Mouse (Mus musculus) C2C12 (cell line): ENCODE results near the gene Il18bp. TPM values are rescaled to one million over a fixed set of nuclear protein-coding genes. Genes with fewer than 3 reads are reported as not detected.
"Not testable (repeated sequence)": the region's sequence is repeated elsewhere in the genome, so short reads cannot be mapped to it uniquely, and the experiment has no call there.

ENCODE experiments used
- H3K27me3 ChIP-seq: one replicate; pipeline ENCODE4 v1.6.1; 2011; ENCODE audit not compliant: control insufficient read depth, insufficient read depth, insufficient read length
- H3K36me3 ChIP-seq: one replicate; pipeline ENCODE4 v1.6.1; 2011; ENCODE audit not compliant: control insufficient read depth, insufficient read depth
- H3K4me3 ChIP-seq: one replicate; pipeline ENCODE4 v1.5.1; 2011; ENCODE audit warnings: mild to moderate bottlenecking, control low read depth; ENCODE audit not compliant: poor library complexity, insufficient read depth, severe bottlenecking
- H3K79me2 ChIP-seq: one replicate; pipeline ENCODE4 v1.6.1; 2011; ENCODE audit not compliant: control insufficient read depth, insufficient read depth
- H3K79me3 ChIP-seq: one replicate; pipeline ENCODE4 v1.6.1; 2011; ENCODE audit warnings: low read depth, control low read depth
- H3ac ChIP-seq: one replicate; pipeline ENCODE3; 2011; ENCODE audit warnings: low read depth; ENCODE audit not compliant: control insufficient read depth, insufficient read length
- CEBPB ChIP-seq: IDR thresholded peaks from one replicate; pipeline ENCODE4 v1.6.1; 2011; ENCODE audit warnings: low read depth, mild to moderate bottlenecking, control low read depth, moderate library complexity
- CTCF ChIP-seq: IDR thresholded peaks from one replicate; pipeline ENCODE4 v1.5.1; 2011; ENCODE audit not compliant: control insufficient read depth, insufficient read depth, insufficient read length
- FOSL1 ChIP-seq: IDR thresholded peaks from one replicate; pipeline ENCODE4 v1.8.0; 2011; ENCODE audit warnings: mild to moderate bottlenecking, low read length; ENCODE audit not compliant: poor library complexity, insufficient read depth, severe bottlenecking
- MAX ChIP-seq: IDR thresholded peaks from one replicate; pipeline ENCODE4 v1.6.1; 2011; ENCODE audit warnings: mild to moderate bottlenecking, control low read depth
- MYOD1 ChIP-seq: IDR thresholded peaks from one replicate; pipeline ENCODE4 v1.6.1; 2011; ENCODE audit warnings: low read depth; ENCODE audit not compliant: control insufficient read depth, insufficient read length
- MYOG ChIP-seq: IDR thresholded peaks from one replicate; pipeline ENCODE4 v1.6.1; 2011; ENCODE audit not compliant: control insufficient read depth, insufficient read length; ENCODE audit errors: extremely low read depth
- USF1 ChIP-seq: IDR thresholded peaks from one replicate; pipeline ENCODE4 v1.6.1; 2011; ENCODE audit warnings: low read depth, mild to moderate bottlenecking, control low read depth, moderate library complexity
- polyA plus RNA-seq: library from polyadenylated mRNA; unstranded; fragments of >200 nt; fragmentation: generic; extraction: Trizol; gene quantifications from one replicate; pipeline ENCODE4 v1.2.1, GENCODE M21; 2012; ENCODE audit warnings: missing spikeins

The Il18bp gene
- polyA plus RNA-seq, 1 experiment, result 0.95 TPM

GRCm38 (mm10) chr7:102025187-102026119 is 7.0 kb upstream of the Il18bp start:
- Histone ChIP-seq H3K4me3 (no peak overlapping the region), H3ac (no peak overlapping the region), H3K79me2 (no peaks in the 10 kb centered on the region), H3K36me3 (peaks cover 11% of the 10 kb centered on the region), H3K79me3 (no peaks in the 10 kb centered on the region), H3K27me3 (no peaks in the 10 kb centered on the region)
- TF ChIP-seq CEBPB (no peak), MYOG (no peak), FOSL1 (no peak), USF1 (no peak), MYOD1 (no peak), CTCF (no peak), MAX (no peak)

- H3K36me3 ChIP-seq, result peaks cover 21% of the 10 kb centered on the region
- H3K79me2 ChIP-seq, result peaks cover 10% of the 10 kb centered on the region
- TF ChIP-seq USF1 (no peak), FOSL1 (no peak), CEBPB (no peak), CTCF (no peak), MYOG (no peak), MYOD1 (no peak), MAX (no peak)
- H3K4me3 ChIP-seq, result no peak overlapping the region
- no peaks in the 10 kb centered on the region for H3K27me3 ChIP-seq
- H3K79me3 ChIP-seq, result no peaks in the 10 kb centered on the region
- no peak overlapping the region for H3ac ChIP-seq
These were observed 5.3 kb upstream of the Il18bp start for GRCm38 (mm10) chr7:102023821-102024220.

GRCm38 (mm10) chr7:102020934-102021333 is 2.4 kb upstream of the Il18bp start:
- H3K4me3 ChIP-seq, H3K27me3 ChIP-seq, H3ac ChIP-seq, H3K79me3 ChIP-seq: not testable (repeated sequence)
- peaks cover 30% of the 10 kb centered on the region for H3K36me3 ChIP-seq
- H3K79me2 ChIP-seq, result peaks cover 10% of the 10 kb centered on the region

GRCm38 (mm10) chr7:102019362-102019761 is 872 bp upstream of the Il18bp start:
- Histone ChIP-seq H3K79me3 (no peaks in the 10 kb centered on the region), H3K27me3 (no peaks in the 10 kb centered on the region), H3K79me2 (peaks cover 10% of the 10 kb centered on the region), H3K36me3 (peaks cover 24% of the 10 kb centered on the region), H3K4me3 (no peak overlapping the region), H3ac (no peak overlapping the region)
- TF ChIP-seq FOSL1, result no peak
- TF ChIP-seq CTCF, result no peak
- no peak for TF ChIP-seq MYOG
- TF ChIP-seq USF1, result no peak
- no peak for TF ChIP-seq MYOD1
- TF ChIP-seq MAX, result no peak
- TF ChIP-seq CEBPB, result no peak

GRCm38 (mm10) chr7:102018034-102018433 is 456 bp downstream of the Il18bp start:
- Histone ChIP-seq H3K27me3 (no peaks in the 10 kb centered on the region), H3K79me3 (no peaks in the 10 kb centered on the region), H3K4me3 (no peak overlapping the region), H3K36me3 (peaks cover 36% of the 10 kb centered on the region), H3ac (no peak overlapping the region), H3K79me2 (peaks cover 10% of the 10 kb centered on the region)
- TF ChIP-seq MYOG (no peak), MAX (no peak), CEBPB (no peak), USF1 (no peak), FOSL1 (no peak), CTCF (no peak)

GRCm38 (mm10) chr7:102017452-102017851 is 1.0 kb downstream of the Il18bp start:
- no peak for TF ChIP-seq MYOG
- TF ChIP-seq MAX, result no peak
- no peak for TF ChIP-seq CTCF
- TF ChIP-seq USF1, result no peak
- no peak for TF ChIP-seq CEBPB
- no peak for TF ChIP-seq FOSL1
- TF ChIP-seq MYOD1, result no peak
- Histone ChIP-seq H3K4me3 (no peak overlapping the region), H3K79me3 (no peaks in the 10 kb centered on the region), H3K36me3 (peaks cover 42% of the 10 kb centered on the region), H3K79me2 (peaks cover 10% of the 10 kb centered on the region), H3ac (no peak overlapping the region), H3K27me3 (no peaks in the 10 kb centered on the region)
